ENCODE assay signal across 16 mouse cellular contexts in the genomic region with DNA sequence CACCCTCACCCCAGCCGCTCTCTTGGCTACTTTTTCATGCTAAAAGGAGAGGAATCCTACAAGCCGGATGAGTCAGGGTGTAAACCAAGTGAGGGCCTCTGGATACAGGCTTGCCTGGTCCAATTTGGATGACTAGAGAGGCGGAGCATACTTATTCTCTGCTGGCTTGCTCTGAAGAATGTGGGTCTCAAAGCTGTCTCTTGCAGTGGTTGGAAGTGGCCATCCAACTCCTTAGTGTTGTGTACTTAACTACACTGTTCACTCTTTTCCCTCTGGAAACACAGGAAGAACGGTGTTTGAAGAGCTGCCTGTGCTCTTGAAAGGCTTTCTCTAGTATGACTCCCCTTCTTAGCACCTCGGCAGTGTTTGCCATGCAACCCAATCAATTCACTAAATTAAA.
"Had no signal": no experiment of that assay in that cellular context is flagged by ENCODE, and none has a peak within 500 bp of the region (broad histone marks: within the 10 kb centered on the region; RNA-seq: fewer than 3 reads in every experiment).

No protein-coding gene starts in this region.

- ATAC-seq: liver, embryonic 12.5 days had no signal

- H3K9ac ChIP-seq: limb, embryonic 13.5 days; liver, embryonic 12.5 days; liver, embryonic 15.5 days had no signal

- H3K4me3 ChIP-seq: layer of hippocampus, adult 2 months; limb, embryonic 10.5 days; limb, embryonic 13.5 days; liver, embryonic 12.5 days; liver, embryonic 15.5 days had no signal

- H3K36me3 ChIP-seq: limb, embryonic 10.5 days; limb, embryonic 13.5 days; liver, embryonic 12.5 days; liver, embryonic 15.5 days had no signal

- H3K27me3 ChIP-seq: limb, embryonic 13.5 days; liver, embryonic 12.5 days; liver, embryonic 15.5 days had no signal

- H3K4me1 ChIP-seq: limb, embryonic 10.5 days; limb, embryonic 13.5 days; liver, embryonic 12.5 days; liver, embryonic 15.5 days had no signal

- H3K9me3 ChIP-seq: limb, embryonic 10.5 days; limb, embryonic 13.5 days; liver, embryonic 12.5 days; liver, embryonic 15.5 days had no signal

- H3K27ac ChIP-seq: kidney, postnatal 0 days; layer of hippocampus, adult 2 months; limb, embryonic 10.5 days; limb, embryonic 13.5 days; liver, embryonic 12.5 days; liver, embryonic 15.5 days had no signal

- DNase-seq: kidney, adult 11 months; kidney, postnatal 25 days; layer of hippocampus, adult 9-11 months; liver; lung, adult 18-20 months; lung, postnatal 36 days; midbrain, embryonic 14.5 days; thymus, adult 18-20 months; thymus, postnatal 36 days had no signal

- H3K4me2 ChIP-seq: limb, embryonic 13.5 days; liver, embryonic 12.5 days; liver, embryonic 15.5 days; midbrain, embryonic 11.5 days had no signal
